Mouse (Mus musculus): ENCODE data around the gene Kdm4a. TPM values are rescaled to one million over a fixed set of nuclear protein-coding genes. Genes with fewer than 3 reads are reported as not detected.
A peak's percentile ranks its signal among the peaks of the same experiment; 100 is the strongest.

Gene Kdm4a
- polyA plus RNA-seq, 1 experiment = 66.6 TPM

DNA sequence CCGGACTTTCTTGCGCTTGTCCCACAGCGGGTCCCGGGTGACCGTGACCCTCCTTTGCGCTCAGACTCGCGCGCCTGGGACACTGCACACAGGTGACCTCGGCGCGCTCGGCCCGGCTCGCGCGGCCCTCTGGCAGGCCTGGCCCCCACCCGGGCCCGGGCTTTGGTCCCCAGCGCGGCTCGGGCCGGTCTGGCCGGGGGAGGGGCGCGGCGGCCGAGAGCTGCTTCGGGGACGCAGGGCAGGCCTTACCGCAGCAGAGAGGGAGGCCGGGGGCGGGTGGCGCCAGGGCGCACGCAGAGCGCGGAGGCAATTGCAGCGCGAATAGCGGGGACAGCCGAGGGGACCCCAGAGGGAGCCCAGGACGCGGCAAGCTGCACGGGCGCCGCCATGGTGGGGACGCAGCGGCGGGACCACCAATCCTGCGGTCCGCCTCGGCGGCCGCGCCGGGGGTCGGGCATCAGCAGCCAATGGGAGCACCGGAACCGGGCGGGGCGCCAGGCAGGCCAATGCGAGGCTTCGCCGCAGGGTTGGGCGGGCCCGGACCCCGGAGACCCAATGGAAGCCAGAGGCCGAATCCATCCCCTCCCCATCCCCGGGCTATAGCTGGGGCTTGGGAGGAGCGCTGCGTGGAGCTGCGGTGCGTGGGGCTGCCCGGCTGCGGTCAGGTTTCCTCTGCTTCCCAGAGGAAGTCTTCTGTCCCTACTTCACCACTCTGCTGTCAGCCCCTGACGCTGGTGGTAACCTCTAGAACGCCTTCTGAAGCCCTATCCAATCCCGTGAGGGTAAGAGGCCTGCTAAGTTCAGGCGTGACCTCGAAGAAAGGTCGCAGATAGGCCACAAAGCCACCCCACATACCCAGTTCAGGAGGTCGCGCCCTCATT is 45.1 kb downstream of the Kdm4a start, which contains the start of gene St3gal3:
Gene St3gal3, minus strand, starts transcription at position 430 of the 881 bp plus-strand sequence.
- H3K4me2 ChIP-seq (ENCODE audit: low read depth) = peak within 1 kb of the TSS; percentile 89
- H3K36me3 ChIP-seq (ENCODE audit: control insufficient read depth, insufficient read depth) = peaks cover 15% of the 10 kb centered on the region
- peaks cover 24% of the 10 kb centered on the region for H3K79me2 ChIP-seq (ENCODE audit: control insufficient read depth, insufficient read depth)
- no peaks in the 10 kb centered on the region for H3K27me3 ChIP-seq (ENCODE audit: control insufficient read depth, insufficient read depth, insufficient read length)
- no peak for TF ChIP-seq CEBPB (IDR thresholded peaks at IDR 0.05; ENCODE audit: insufficient read depth, poor library complexity, severe bottlenecking)
- TF ChIP-seq POLR2A (IDR thresholded peaks at IDR 0.05; ENCODE audit: insufficient read length, low read depth) = peak; percentile 74
- TF ChIP-seq E2F4 (IDR thresholded peaks at IDR 0.05; ENCODE audit: insufficient read depth) = no peak
- TF ChIP-seq USF1 (IDR thresholded peaks at IDR 0.05; ENCODE audit: low read depth) = no peak
- TF ChIP-seq SRF (IDR thresholded peaks at IDR 0.05; ENCODE audit: control insufficient read depth, insufficient read length, low read depth) = no peak
- no peak for TF ChIP-seq MYOD1 (IDR thresholded peaks at IDR 0.05; ENCODE audit: control insufficient read depth in 1 of 3, insufficient read length in 2 of 3, low read depth in 2 of 3)
- peak; percentile 3 for TF ChIP-seq TCF3 (IDR thresholded peaks at IDR 0.05; ENCODE audit: insufficient read length, low read depth)
- no peak for TF ChIP-seq REST (IDR thresholded peaks at IDR 0.05; ENCODE audit: insufficient read depth, insufficient read length)
- no peak for TF ChIP-seq TCF12 (IDR thresholded peaks at IDR 0.05; ENCODE audit: insufficient read depth, poor library complexity, severe bottlenecking)
- TF ChIP-seq POLR2AphosphoS2 (IDR thresholded peaks at IDR 0.05; ENCODE audit: insufficient read length, low read depth) = peak; percentile 91
- TF ChIP-seq MAX (IDR thresholded peaks at IDR 0.05; ENCODE audit: low read depth) = no peak
- TF ChIP-seq MYOG (IDR thresholded peaks at IDR 0.05; ENCODE audit: control insufficient read depth in 1 of 3, insufficient read depth in 1 of 3, insufficient read length in 2 of 3, low read depth in 2 of 3) = no peak
- H3ac ChIP-seq (ENCODE audit: control insufficient read depth, insufficient read length) = peak within 1 kb of the TSS; percentile 32
- peak within 1 kb of the TSS; percentile 44 for H3K4me3 ChIP-seq

DNA sequence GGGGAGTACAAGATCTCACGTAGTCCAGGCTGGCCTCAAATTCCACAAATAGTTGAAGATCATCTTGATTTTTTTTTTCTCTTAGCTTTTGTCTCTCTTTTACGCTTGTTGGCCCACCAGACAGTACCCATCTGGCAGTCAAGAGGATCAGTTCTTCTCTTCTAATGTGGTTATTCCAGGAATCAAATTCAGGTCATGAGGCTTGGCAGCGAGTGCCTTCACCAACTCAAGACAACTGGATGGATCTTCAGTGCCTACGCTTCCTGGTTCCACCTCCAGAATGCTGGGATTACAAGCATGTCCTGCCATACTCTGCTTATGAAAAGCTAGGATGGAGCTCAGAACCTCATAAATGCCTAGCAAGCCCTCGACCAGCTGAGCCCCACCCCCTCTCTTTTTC is 48.5 kb downstream of the Kdm4a start:
- peaks cover 42% of the 10 kb centered on the region for H3K79me2 ChIP-seq (ENCODE audit: control insufficient read depth, insufficient read depth)
- H3K27me3 ChIP-seq (ENCODE audit: control insufficient read depth, insufficient read depth, insufficient read length) = no peaks in the 10 kb centered on the region
- no peak overlapping the region for H3ac ChIP-seq (ENCODE audit: control insufficient read depth, insufficient read length)
- H3K36me3 ChIP-seq (ENCODE audit: control insufficient read depth, insufficient read depth) = no peaks in the 10 kb centered on the region
- H3K4me3 ChIP-seq = no peak overlapping the region
- H3K4me2 ChIP-seq (ENCODE audit: low read depth) = peak overlapping the region; percentile 32
- no peak for TF ChIP-seq TCF12 (IDR thresholded peaks at IDR 0.05; ENCODE audit: insufficient read depth, poor library complexity, severe bottlenecking)
- TF ChIP-seq SRF (IDR thresholded peaks at IDR 0.05; ENCODE audit: control insufficient read depth, insufficient read length, low read depth) = no peak
- no peak for TF ChIP-seq MYOD1 (IDR thresholded peaks at IDR 0.05; ENCODE audit: control insufficient read depth in 1 of 3, insufficient read length in 2 of 3, low read depth in 2 of 3)
- no peak for TF ChIP-seq MAX (IDR thresholded peaks at IDR 0.05; ENCODE audit: low read depth)
- no peak for TF ChIP-seq USF1 (IDR thresholded peaks at IDR 0.05; ENCODE audit: low read depth)
- TF ChIP-seq REST (IDR thresholded peaks at IDR 0.05; ENCODE audit: insufficient read depth, insufficient read length) = no peak
- no peak for TF ChIP-seq TCF3 (IDR thresholded peaks at IDR 0.05; ENCODE audit: insufficient read length, low read depth)
- TF ChIP-seq CEBPB (IDR thresholded peaks at IDR 0.05; ENCODE audit: insufficient read depth, poor library complexity, severe bottlenecking) = no peak
- no peak for TF ChIP-seq MYOG (IDR thresholded peaks at IDR 0.05; ENCODE audit: control insufficient read depth in 1 of 3, insufficient read depth in 1 of 3, insufficient read length in 2 of 3, low read depth in 2 of 3)
- TF ChIP-seq POLR2AphosphoS2 (IDR thresholded peaks at IDR 0.05; ENCODE audit: insufficient read length, low read depth) = no peak
- no peak for TF ChIP-seq POLR2A (IDR thresholded peaks at IDR 0.05; ENCODE audit: insufficient read length, low read depth)
- TF ChIP-seq E2F4 (IDR thresholded peaks at IDR 0.05; ENCODE audit: insufficient read depth) = no peak

DNA sequence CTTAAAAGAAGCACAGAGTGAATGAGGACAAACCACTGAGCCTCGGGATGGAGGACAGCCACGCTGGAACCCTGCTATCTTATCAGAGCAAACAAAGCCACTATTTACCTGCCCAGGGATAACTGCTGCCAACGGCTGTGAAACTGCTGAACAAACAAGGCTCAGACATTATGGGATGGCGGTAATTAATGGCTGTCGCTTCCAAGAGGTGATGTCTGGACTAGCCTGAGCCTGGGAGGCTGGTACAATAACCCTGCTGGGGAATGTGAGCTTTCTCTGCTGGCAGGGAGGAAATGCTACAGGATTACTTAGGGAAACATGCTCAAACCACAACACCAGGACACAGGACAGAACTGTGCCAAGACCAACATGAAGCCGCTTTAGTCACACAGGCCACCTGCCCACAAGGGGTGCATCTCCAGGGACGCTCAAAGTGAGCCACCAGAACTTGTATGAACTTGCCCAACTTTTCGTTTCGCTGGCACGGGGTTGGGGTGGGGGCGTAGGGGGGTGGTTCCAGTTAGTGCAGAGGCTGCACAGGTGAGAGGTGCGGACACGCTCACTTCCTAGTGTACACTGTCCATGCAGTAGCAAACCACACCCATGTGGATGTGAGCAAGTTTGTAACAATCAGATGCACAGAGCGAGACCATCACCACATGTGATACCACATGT is 56.7 kb downstream of the Kdm4a start:
- H3K36me3 ChIP-seq (ENCODE audit: control insufficient read depth, insufficient read depth) = no peaks in the 10 kb centered on the region
- TF ChIP-seq MYOG (IDR thresholded peaks at IDR 0.05; ENCODE audit: control insufficient read depth in 1 of 3, insufficient read depth in 1 of 3, insufficient read length in 2 of 3, low read depth in 2 of 3) (peak in 2 of 3 experiments; percentile 3 to 27), MAX (IDR thresholded peaks at IDR 0.05; ENCODE audit: low read depth) (no peak), MYOD1 (IDR thresholded peaks at IDR 0.05; ENCODE audit: control insufficient read depth in 1 of 3, insufficient read length in 2 of 3, low read depth in 2 of 3) (peak in 1 of 3 experiments; percentile 60), TCF12 (IDR thresholded peaks at IDR 0.05; ENCODE audit: insufficient read depth, poor library complexity, severe bottlenecking) (peak; percentile 4), POLR2AphosphoS2 (IDR thresholded peaks at IDR 0.05; ENCODE audit: insufficient read length, low read depth) (no peak)
- peak overlapping the region; percentile 53 for H3K4me2 ChIP-seq (ENCODE audit: low read depth)
- H3K27me3 ChIP-seq (ENCODE audit: control insufficient read depth, insufficient read depth, insufficient read length) = no peaks in the 10 kb centered on the region
- H3K79me2 ChIP-seq (ENCODE audit: control insufficient read depth, insufficient read depth) = peaks cover 16% of the 10 kb centered on the region
- H3K4me3 ChIP-seq = no peak overlapping the region
- no peak overlapping the region for H3ac ChIP-seq (ENCODE audit: control insufficient read depth, insufficient read length)

DNA sequence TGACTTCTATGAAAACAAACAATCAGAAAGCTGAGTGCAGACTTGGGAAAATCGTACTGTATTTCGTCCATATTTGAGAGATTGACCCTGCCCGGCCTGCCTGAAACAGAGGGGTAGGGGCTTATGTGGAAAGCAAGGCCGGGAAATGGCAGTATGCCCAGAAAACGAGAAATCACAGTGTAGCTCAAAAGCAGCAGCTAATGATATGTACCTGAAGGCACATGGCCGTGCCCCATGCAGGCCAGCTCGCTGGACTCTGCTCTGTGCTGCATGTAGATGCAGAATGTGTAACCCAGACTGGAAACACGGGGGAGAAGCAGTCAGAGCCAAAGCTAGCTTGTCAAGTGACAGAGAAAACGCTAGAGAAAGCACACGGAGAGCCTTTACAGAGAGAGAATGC is 57.8 kb downstream of the Kdm4a start:
- TF ChIP-seq USF1 (IDR thresholded peaks at IDR 0.05; ENCODE audit: low read depth) (no peak), REST (IDR thresholded peaks at IDR 0.05; ENCODE audit: insufficient read depth, insufficient read length) (no peak)
- no peaks in the 10 kb centered on the region for H3K27me3 ChIP-seq (ENCODE audit: control insufficient read depth, insufficient read depth, insufficient read length)
- no peaks in the 10 kb centered on the region for H3K36me3 ChIP-seq (ENCODE audit: control insufficient read depth, insufficient read depth)

More for the DNA sequence above, 57.8 kb downstream of the Kdm4a start:
- Histone ChIP-seq H3K4me3 (no peak overlapping the region), H3K79me2 (ENCODE audit: control insufficient read depth, insufficient read depth) (peaks cover 5% of the 10 kb centered on the region), H3ac (ENCODE audit: control insufficient read depth, insufficient read length) (no peak overlapping the region), H3K4me2 (ENCODE audit: low read depth) (no peak overlapping the region)

Data from myocyte (in vitro differentiated cells).